Mouse (Mus musculus): Measurements from ENCODE around the gene Erc2. TPM values are rescaled to one million over a fixed set of nuclear protein-coding genes. Genes with fewer than 3 reads are reported as not detected.
A peak's percentile ranks its signal among the peaks of the same experiment; 100 is the strongest.

Erc2 gene
- polyA plus RNA-seq, 1 experiment from 2014 or later: 110 TPM

GRCm38 (mm10) chr14:28359983-28360382, 737.8 kb downstream of the Erc2 start:
- Histone ChIP-seq H3K4me1 (no peaks in the 10 kb centered on the region), H3K27ac (no peak overlapping the region), H3K36me3 (replicated peaks) (no peaks in the 10 kb centered on the region), H3K4me3 (no peak overlapping the region), H3K4me2 (no peak overlapping the region), H3K9me3 (no peaks in the 10 kb centered on the region), H3K9ac (no peak overlapping the region), H3K27me3 (replicated peaks) (peaks cover 4% of the 10 kb centered on the region; the same call in 1 of the 2 replicates)
- ATAC-seq (replicated peaks): no peak
- 92% methylated on average over 4 of the region's 4 CpGs for WGBS

GRCm38 (mm10) chr14:28362336-28362735, 740.1 kb downstream of the Erc2 start:
- H3K27me3 ChIP-seq (replicated peaks): peaks cover 12% of the 10 kb centered on the region

DNA sequence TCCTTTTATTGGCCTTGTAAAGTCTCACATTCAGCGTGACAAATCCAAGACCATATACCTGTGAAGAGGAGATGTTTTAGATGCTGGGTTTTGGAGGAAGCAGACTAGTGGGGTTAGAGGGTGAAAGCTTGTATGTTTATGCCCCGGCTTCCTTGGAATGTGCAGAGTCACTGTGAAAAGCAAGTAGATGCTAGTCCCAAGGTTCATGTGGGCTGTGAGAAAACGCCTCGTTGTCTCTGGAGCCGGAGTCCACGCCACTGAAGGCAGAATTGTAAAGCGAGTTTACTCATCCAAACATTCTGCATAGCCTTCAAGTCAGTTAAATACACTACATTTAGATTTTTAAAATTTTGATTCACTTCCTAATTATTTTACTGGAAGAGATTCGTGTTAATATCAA, 748.5 kb downstream of the Erc2 start:
- WGBS: 73% methylated on average over 8 of the region's 8 CpGs
- Histone ChIP-seq H3K9ac (no peak overlapping the region), H3K36me3 (replicated peaks) (no peaks in the 10 kb centered on the region), H3K4me1 (peaks cover 6% of the 10 kb centered on the region), H3K4me3 (no peak overlapping the region), H3K27ac (no peak overlapping the region), H3K27me3 (replicated peaks) (peaks cover 46% of the 10 kb centered on the region), H3K4me2 (no peak overlapping the region), H3K9me3 (no peaks in the 10 kb centered on the region)
- ATAC-seq (replicated peaks): no peak

More at GRCm38 (mm10) chr14:28362336-28362735, 740.1 kb downstream of the Erc2 start:
- H3K4me3 ChIP-seq: no peak overlapping the region
- WGBS: 71% methylated on average over 4 of the region's 4 CpGs
- no peaks in the 10 kb centered on the region for H3K4me1 ChIP-seq
- no peak overlapping the region for H3K9ac ChIP-seq
- H3K27ac ChIP-seq: no peak overlapping the region
- no peaks in the 10 kb centered on the region for H3K9me3 ChIP-seq
- ATAC-seq (replicated peaks): no peak
- H3K36me3 ChIP-seq (replicated peaks): no peaks in the 10 kb centered on the region
- H3K4me2 ChIP-seq: no peak overlapping the region

- no peak overlapping the region for H3K4me3 ChIP-seq
These were observed 749.4 kb downstream of the Erc2 start for GRCm38 (mm10) chr14:28371651-28372050.

GRCm38 (mm10) chr14:28375642-28376091, 753.4 kb downstream of the Erc2 start:
- H3K4me2 ChIP-seq: peak overlapping the region; percentile 24
- H3K27me3 ChIP-seq (replicated peaks): peaks cover 42% of the 10 kb centered on the region
- H3K9ac ChIP-seq: peak overlapping the region; percentile 13; the same call in 1 of the 2 replicates
- H3K4me3 ChIP-seq: no peak overlapping the region
- no peaks in the 10 kb centered on the region for H3K9me3 ChIP-seq
- peak overlapping the region; percentile 36; the same call in 1 of the 2 replicates for H3K27ac ChIP-seq
- WGBS: 8% methylated on average over 10 of the region's 10 CpGs
- H3K36me3 ChIP-seq (replicated peaks): no peaks in the 10 kb centered on the region
- H3K4me1 ChIP-seq: peaks cover 19% of the 10 kb centered on the region
- no peak for ATAC-seq (replicated peaks)

More at GRCm38 (mm10) chr14:28371651-28372050, 749.4 kb downstream of the Erc2 start:
- Histone ChIP-seq H3K9ac (no peak overlapping the region), H3K9me3 (no peaks in the 10 kb centered on the region), H3K4me2 (no peak overlapping the region), H3K36me3 (replicated peaks) (no peaks in the 10 kb centered on the region), H3K4me1 (peaks cover 16% of the 10 kb centered on the region), H3K27ac (no peak overlapping the region), H3K27me3 (replicated peaks) (peaks cover 44% of the 10 kb centered on the region)
- ATAC-seq (replicated peaks): no peak
- 80% methylated on average over 10 of the region's 10 CpGs for WGBS

DNA sequence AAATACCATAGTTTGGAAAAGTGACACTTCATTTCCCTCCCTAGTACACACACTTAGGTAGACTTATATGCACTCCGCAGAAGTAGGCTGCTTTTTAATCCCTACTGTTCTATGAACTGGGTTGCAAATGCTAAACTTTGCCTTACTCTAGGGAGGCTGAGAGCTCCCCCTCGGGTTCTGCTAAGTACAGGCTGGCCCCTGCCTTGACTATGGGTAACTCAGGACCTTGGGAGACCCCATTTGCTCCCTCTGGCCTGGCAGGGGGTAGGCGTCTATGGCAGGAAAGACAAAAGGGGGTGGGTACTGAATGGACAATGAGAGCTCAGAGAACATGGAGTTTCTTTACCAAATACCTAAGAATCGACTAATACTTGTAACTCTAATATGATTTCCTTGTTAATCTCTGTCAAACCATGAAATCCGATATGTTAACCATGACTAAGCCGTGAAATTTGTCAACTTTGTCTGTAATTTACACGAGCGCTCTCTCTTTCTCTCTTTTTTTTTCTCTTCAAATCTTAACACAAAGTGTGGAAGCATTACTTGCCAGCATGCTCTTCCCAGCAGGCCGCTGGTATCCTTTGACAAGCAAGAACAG, 754.1 kb downstream of the Erc2 start:
- Histone ChIP-seq H3K4me2 (peak overlapping the region; percentile 24; the same call in 1 of the 2 replicates), H3K27me3 (replicated peaks) (peaks cover 48% of the 10 kb centered on the region)
- 30% methylated on average over 9 of the region's 9 CpGs for WGBS

DNA sequence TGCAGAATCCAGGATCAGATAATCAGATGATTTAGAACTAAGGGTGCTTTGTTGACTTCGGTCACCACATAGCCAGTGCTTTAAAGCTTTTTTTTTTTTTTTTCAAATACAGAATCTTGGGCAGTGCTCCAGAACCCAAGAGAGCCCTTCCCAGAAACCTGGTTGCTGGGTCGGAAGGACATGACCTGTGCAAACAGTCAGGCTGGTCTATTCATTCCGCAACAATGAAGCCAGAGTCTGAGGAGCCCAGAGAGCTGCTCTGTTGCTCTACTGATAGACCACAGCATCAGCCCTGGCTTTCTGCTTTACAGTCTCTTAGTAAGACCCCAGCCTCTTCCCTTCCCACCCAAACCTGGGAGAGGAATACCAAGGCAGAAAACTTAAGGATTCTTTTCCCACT, 755.3 kb downstream of the Erc2 start:
- H3K9me3 ChIP-seq: no peaks in the 10 kb centered on the region
- H3K36me3 ChIP-seq (replicated peaks): no peaks in the 10 kb centered on the region
- no peak overlapping the region for H3K4me3 ChIP-seq
- H3K4me1 ChIP-seq: peaks cover 22% of the 10 kb centered on the region
- 70% methylated on average over 3 of the region's 3 CpGs for WGBS
- no peak overlapping the region for H3K27ac ChIP-seq
- peaks cover 48% of the 10 kb centered on the region for H3K27me3 ChIP-seq (replicated peaks)
- H3K4me2 ChIP-seq: no peak overlapping the region
- H3K9ac ChIP-seq: no peak overlapping the region
- ATAC-seq (replicated peaks): no peak

More for the DNA sequence above, 754.1 kb downstream of the Erc2 start:
- no peak for ATAC-seq (replicated peaks)
- Histone ChIP-seq H3K9ac (no peak overlapping the region), H3K36me3 (replicated peaks) (no peaks in the 10 kb centered on the region), H3K27ac (no peak overlapping the region), H3K4me3 (no peak overlapping the region), H3K4me1 (peaks cover 19% of the 10 kb centered on the region), H3K9me3 (no peaks in the 10 kb centered on the region)

- Histone ChIP-seq H3K9me3 (no peaks in the 10 kb centered on the region), H3K9ac (no peak overlapping the region), H3K4me3 (no peak overlapping the region), H3K36me3 (replicated peaks) (no peaks in the 10 kb centered on the region), H3K27me3 (replicated peaks) (peaks cover 56% of the 10 kb centered on the region), H3K27ac (no peak overlapping the region), H3K4me2 (no peak overlapping the region), H3K4me1 (peaks cover 22% of the 10 kb centered on the region)
- ATAC-seq (replicated peaks): no peak
- 65% methylated on average over 3 of the region's 3 CpGs for WGBS
These were observed 757.9 kb downstream of the Erc2 start for GRCm38 (mm10) chr14:28380129-28380528.

- Histone ChIP-seq H3K27me3 (replicated peaks) (peaks cover 64% of the 10 kb centered on the region), H3K4me3 (no peak overlapping the region), H3K4me1 (peaks cover 3% of the 10 kb centered on the region; the same call in 1 of the 2 replicates), H3K36me3 (replicated peaks) (no peaks in the 10 kb centered on the region), H3K27ac (no peak overlapping the region), H3K9me3 (no peaks in the 10 kb centered on the region), H3K9ac (no peak overlapping the region), H3K4me2 (no peak overlapping the region)
- no peak for ATAC-seq (replicated peaks)
- WGBS: 50% methylated on average over 14 of the region's 14 CpGs
These were observed 759.7 kb downstream of the Erc2 start for GRCm38 (mm10) chr14:28381801-28382550.

DNA sequence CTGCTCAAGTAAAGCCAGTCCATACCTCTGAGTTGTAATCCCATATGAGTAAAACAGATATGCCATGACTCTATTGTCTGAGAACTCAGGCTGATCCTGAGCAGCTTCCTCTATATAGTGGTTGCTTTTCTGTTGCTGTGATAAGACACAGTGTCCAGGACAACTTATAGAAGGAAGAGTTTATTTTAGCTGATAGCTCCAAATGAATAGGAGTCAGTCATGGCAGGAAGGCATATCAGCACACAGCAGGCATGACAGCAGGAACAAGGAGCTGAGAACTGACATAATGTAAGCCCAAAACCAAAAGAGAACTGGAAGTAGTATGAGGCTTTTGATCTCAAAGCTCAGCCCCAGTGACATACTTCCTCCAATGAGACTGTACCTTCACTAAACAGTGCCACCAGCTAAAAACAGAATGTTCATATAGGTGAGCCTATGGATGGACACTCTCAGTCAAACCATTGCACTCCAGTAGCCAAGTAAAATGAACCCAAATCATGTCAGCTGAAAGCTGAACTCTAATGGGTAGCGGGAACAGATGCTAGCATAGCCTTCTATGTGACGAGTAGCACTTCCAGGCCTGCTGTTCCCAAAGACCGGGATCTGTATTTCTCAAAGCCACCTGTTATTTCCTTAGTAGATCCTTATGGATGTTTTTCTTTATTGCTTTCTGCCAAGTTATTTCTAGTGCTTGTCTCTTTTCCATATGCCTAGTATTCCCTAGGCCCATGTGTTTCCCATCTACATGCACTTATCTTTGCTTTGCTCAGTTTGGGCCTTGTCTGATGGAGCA, 764.8 kb downstream of the Erc2 start:
- Histone ChIP-seq H3K9me3 (no peaks in the 10 kb centered on the region), H3K4me1 (0 out of 2 replicates have a peak, but pooled peaks cover 3% of the 10 kb centered on the region), H3K4me2 (no peak overlapping the region), H3K27me3 (replicated peaks) (peaks cover 30% of the 10 kb centered on the region), H3K4me3 (no peak overlapping the region), H3K27ac (no peak overlapping the region), H3K36me3 (replicated peaks) (no peaks in the 10 kb centered on the region), H3K9ac (no peak overlapping the region)
- WGBS: 93% methylated on average over 3 of the region's 3 CpGs
- ATAC-seq (replicated peaks): no peak

GRCm38 (mm10) chr14:28398915-28399314, 776.7 kb downstream of the Erc2 start:
- no peak overlapping the region for H3K4me2 ChIP-seq
- H3K9ac ChIP-seq: no peak overlapping the region
- H3K4me1 ChIP-seq: no peaks in the 10 kb centered on the region
- no peaks in the 10 kb centered on the region for H3K36me3 ChIP-seq (replicated peaks)
- ATAC-seq (replicated peaks): no peak
- WGBS: 84% methylated on average over 2 of the region's 2 CpGs
- H3K27ac ChIP-seq: no peak overlapping the region
- H3K27me3 ChIP-seq (replicated peaks): no peaks in the 10 kb centered on the region
- H3K9me3 ChIP-seq: no peaks in the 10 kb centered on the region
- H3K4me3 ChIP-seq: no peak overlapping the region

GRCm38 (mm10) chr14:28399897-28400296, 777.7 kb downstream of the Erc2 start:
- no peak overlapping the region for H3K4me2 ChIP-seq
- H3K36me3 ChIP-seq (replicated peaks): no peaks in the 10 kb centered on the region
- no peak overlapping the region for H3K4me3 ChIP-seq
- no peaks in the 10 kb centered on the region for H3K9me3 ChIP-seq
- no peak overlapping the region for H3K27ac ChIP-seq
- ATAC-seq (replicated peaks): no peak
- no peaks in the 10 kb centered on the region for H3K27me3 ChIP-seq (replicated peaks)
- no peaks in the 10 kb centered on the region for H3K4me1 ChIP-seq
- no peak overlapping the region for H3K9ac ChIP-seq
- 82% methylated on average over 9 of the region's 9 CpGs for WGBS

Data from midbrain, embryonic 15.5 days (tissue).